Comparison of ENCODE assay signal across 7 mouse cellular contexts in the genomic region with DNA sequence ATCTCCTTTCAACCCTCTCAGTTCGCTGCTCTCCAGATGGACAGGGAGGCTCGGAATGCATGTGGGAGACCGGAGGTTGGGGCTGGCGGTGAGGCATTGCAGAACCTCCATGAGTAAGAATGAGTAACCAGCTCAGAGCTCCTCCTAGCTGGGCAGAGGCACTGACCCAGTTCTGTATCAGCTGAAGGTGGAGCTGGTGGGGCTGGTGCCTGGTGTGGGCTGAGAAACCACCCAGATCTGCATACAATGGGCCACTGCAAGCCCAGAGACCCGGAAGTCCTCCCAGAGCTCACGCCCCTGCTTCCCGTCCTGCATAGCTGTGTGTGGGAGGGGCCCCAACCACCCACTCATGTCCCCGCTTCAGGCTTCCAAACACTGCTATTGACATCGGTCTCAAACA. TPM values are rescaled to one million over a fixed set of nuclear protein-coding genes. Genes with fewer than 3 reads are reported as not detected.
A peak's percentile ranks its signal among the peaks of the same experiment; 100 is the strongest.
DNase-seq lines count a peak whose midpoint lies in the region; ATAC-seq and TF ChIP-seq lines count a peak whose summit lies in the region.

No protein-coding gene starts in this region.

- ATAC-seq in intestine, embryonic 15.5 days: peak; percentile 14
- ATAC-seq in liver, embryonic 14.5 days (ENCODE audit: insufficient read depth): peak; percentile 25; the same call in 1 of the 2 replicates
- ATAC-seq in stomach, embryonic 16.5 days (ENCODE audit: insufficient read depth, low FRiP score): peak; percentile 70
- ATAC-seq in midbrain, postnatal 0 days (ENCODE audit: low FRiP score): no peak

- DNase-seq in 3T3-L1 (ENCODE audit: low read depth, low spot score): peak; percentile 96
- peak; percentile 79 for DNase-seq in CD4-positive, CD25-positive, alpha-beta regulatory T cell, adult 2 months (ENCODE audit: low read depth, low spot score)
- no peak for DNase-seq in liver, embryonic 14.5 days (ENCODE audit: low read depth in 3 of 3, low spot score in 3 of 3)
- DNase-seq in midbrain, postnatal 0 days (ENCODE audit: low spot score): no peak

- H3K27ac ChIP-seq in embryonic fibroblast, embryonic 13.5 days (ENCODE audit: insufficient read depth, low read length): peak overlapping the region; percentile 94
- H3K27ac ChIP-seq in intestine, embryonic 15.5 days: peak overlapping the region; percentile 79
- no peak overlapping the region for H3K27ac ChIP-seq in liver, embryonic 14.5 days
- peak overlapping the region; percentile 85 for H3K27ac ChIP-seq in stomach, embryonic 16.5 days (ENCODE audit: low read length)
- H3K27ac ChIP-seq in midbrain, postnatal 0 days (ENCODE audit: low read depth, low read length): no peak overlapping the region

- no peak overlapping the region for H3K4me3 ChIP-seq in embryonic fibroblast, embryonic 13.5 days (ENCODE audit: insufficient read depth, low read length)
- H3K4me3 ChIP-seq in intestine, embryonic 15.5 days (replicated peaks): no peak overlapping the region
- H3K4me3 ChIP-seq in liver, embryonic 14.5 days (ENCODE audit: insufficient read depth in 1 of 2, low read depth in 2 of 2, low read length in 2 of 2): no peak overlapping the region
- H3K4me3 ChIP-seq in stomach, embryonic 16.5 days (replicated peaks; ENCODE audit: low read length): no peak overlapping the region
- H3K4me3 ChIP-seq in midbrain, postnatal 0 days (ENCODE audit: low read depth, low read length): no peak overlapping the region

- no peak for TF ChIP-seq EP300 in liver, embryonic 14.5 days (IDR thresholded peaks at IDR 0.05; ENCODE audit: low read depth)

- H3K4me1 ChIP-seq in embryonic fibroblast, embryonic 13.5 days (ENCODE audit: control insufficient read depth, insufficient read depth, low read length): peaks cover 28% of the 10 kb centered on the region
- peaks cover 43% of the 10 kb centered on the region for H3K4me1 ChIP-seq in intestine, embryonic 15.5 days (replicated peaks)
- H3K4me1 ChIP-seq in liver, embryonic 14.5 days (replicated peaks; ENCODE audit: control insufficient read depth in 2 of 2, insufficient read depth in 2 of 2, low read length in 1 of 2): peaks cover 0 to 32% of the 10 kb centered on the region in 2 experiments
- H3K4me1 ChIP-seq in stomach, embryonic 16.5 days (ENCODE audit: control insufficient read depth, insufficient read depth, low read length): peaks cover 20% of the 10 kb centered on the region
- H3K4me1 ChIP-seq in midbrain, postnatal 0 days (ENCODE audit: insufficient read depth, low read length): no peaks in the 10 kb centered on the region

- no peak overlapping the region for H3K4me2 ChIP-seq in intestine, embryonic 15.5 days (replicated peaks)
- H3K4me2 ChIP-seq in liver, embryonic 14.5 days (ENCODE audit: low read depth): no peak overlapping the region
- H3K4me2 ChIP-seq in stomach, embryonic 16.5 days (ENCODE audit: low read depth, low read length): no peak overlapping the region
- H3K4me2 ChIP-seq in midbrain, postnatal 0 days (ENCODE audit: low read depth, low read length, poor library complexity, severe bottlenecking): no peak overlapping the region

- no peaks in the 10 kb centered on the region for H3K9me3 ChIP-seq in intestine, embryonic 15.5 days
- H3K9me3 ChIP-seq in liver, embryonic 14.5 days (ENCODE audit: control insufficient read depth, low read length): no peaks in the 10 kb centered on the region
- no peaks in the 10 kb centered on the region for H3K9me3 ChIP-seq in stomach, embryonic 16.5 days (replicated peaks; ENCODE audit: control insufficient read depth, low read length)
- 0 out of 2 replicates have a peak, but pooled peaks cover 5% of the 10 kb centered on the region for H3K9me3 ChIP-seq in midbrain, postnatal 0 days (ENCODE audit: low read length)

- no peak for TF ChIP-seq CTCF in embryonic fibroblast, embryonic 13.5 days (IDR thresholded peaks at IDR 0.05; ENCODE audit: borderline replicate concordance, insufficient read depth, low read length)
- no peak for TF ChIP-seq CTCF in liver, embryonic 14.5 days (IDR thresholded peaks at IDR 0.05; ENCODE audit: low read depth)
- no peak for TF ChIP-seq CTCF in midbrain, postnatal 0 days (IDR thresholded peaks at IDR 0.05)

- no peaks in the 10 kb centered on the region for H3K27me3 ChIP-seq in intestine, embryonic 15.5 days (replicated peaks)
- no peaks in the 10 kb centered on the region for H3K27me3 ChIP-seq in liver, embryonic 14.5 days (ENCODE audit: control insufficient read depth, insufficient read depth, low read length)
- no peaks in the 10 kb centered on the region for H3K27me3 ChIP-seq in stomach, embryonic 16.5 days (ENCODE audit: control insufficient read depth, insufficient read depth, low read length)
- no peaks in the 10 kb centered on the region for H3K27me3 ChIP-seq in midbrain, postnatal 0 days (ENCODE audit: insufficient read depth, low read length)

- H3K9ac ChIP-seq in intestine, embryonic 15.5 days: no peak overlapping the region
- H3K9ac ChIP-seq in liver, embryonic 14.5 days (replicated peaks): no peak overlapping the region
- H3K9ac ChIP-seq in stomach, embryonic 16.5 days (ENCODE audit: low read length): no peak overlapping the region; the same call in 1 of the 2 replicates
- no peak overlapping the region for H3K9ac ChIP-seq in midbrain, postnatal 0 days (replicated peaks; ENCODE audit: low read length, poor library complexity, severe bottlenecking)

- no peak for TF ChIP-seq POLR2A in embryonic fibroblast, embryonic 13.5 days (IDR thresholded peaks at IDR 0.05; ENCODE audit: low read depth, low read length)

- no peaks in the 10 kb centered on the region for H3K36me3 ChIP-seq in intestine, embryonic 15.5 days
- H3K36me3 ChIP-seq in liver, embryonic 14.5 days (replicated peaks; ENCODE audit: control insufficient read depth, insufficient read depth, low read depth): no peaks in the 10 kb centered on the region
- no peaks in the 10 kb centered on the region for H3K36me3 ChIP-seq in stomach, embryonic 16.5 days (ENCODE audit: control insufficient read depth, insufficient read depth, low read length)
- no peaks in the 10 kb centered on the region for H3K36me3 ChIP-seq in midbrain, postnatal 0 days (ENCODE audit: insufficient read depth, low read length)

- WGBS in intestine, embryonic 15.5 days: 47% methylated on average over 9 of the region's 9 CpGs
- 34% methylated on average over 9 of the region's 9 CpGs for WGBS in liver, embryonic 14.5 days (ENCODE audit: insufficient replicate concordance)
- WGBS in stomach, embryonic 16.5 days: 45% methylated on average over 9 of the region's 9 CpGs
- 86% methylated on average over 9 of the region's 9 CpGs for WGBS in midbrain, postnatal 0 days

RNA-seq across cellular contexts. Expression of a gene that starts 22.0 kb away (rescaled TPM):
- polyA plus RNA-seq in embryonic fibroblast, embryonic 13.5 days (2011; ENCODE audit: insufficient read length, low read depth, missing spikeins): 58.6 and 74.8 TPM in 2 replicates
- polyA plus RNA-seq in intestine, embryonic 15.5 days (2015; fragmentation: Nextera tagmentation; extraction: Ambion mirVana): 14.1 and 16.1 TPM in 2 replicates
- polyA plus RNA-seq in liver, embryonic 14.5 days (2012; rRNA removed): 10.9 and 11.5 TPM in 2 replicates
- 2.8 and 3.2 TPM in 2 replicates for polyA plus RNA-seq in liver, embryonic 14.5 days (2014; fragmentation: Nextera tagmentation; extraction: Ambion mirVana)
- polyA plus RNA-seq in stomach, embryonic 16.5 days (2015; fragmentation: Nextera tagmentation; extraction: Ambion mirVana): 9.9 and 10.8 TPM in 2 replicates
- total RNA-seq in midbrain, postnatal 0 days (2014; rRNA removed): 81.3 and 88.2 TPM in 2 replicates
- polyA plus RNA-seq in midbrain, postnatal 0 days (2015; fragmentation: Nextera tagmentation; extraction: Ambion mirVana): 8.0 and 9.2 TPM in 2 replicates

Comparison
In these comparisons a context has a peak if more than half of its experiments do, and no peak if none do; other contexts are left out.
1. DNase-seq: peak in 3T3-L1 (single experiment) and CD4-positive, CD25-positive, alpha-beta regulatory T cell, adult 2 months (single experiment); none in liver, embryonic 14.5 days (0 of 3) and midbrain, postnatal 0 days (single experiment).
2. H3K27ac ChIP-seq: peak in embryonic fibroblast, embryonic 13.5 days (single experiment), intestine, embryonic 15.5 days (single experiment) and stomach, embryonic 16.5 days (single experiment); none in liver, embryonic 14.5 days (single experiment) and midbrain, postnatal 0 days (single experiment).